Mouse (Mus musculus) MEL (cell line): ENCODE data around the gene Ehbp1. TPM values are rescaled to one million over a fixed set of nuclear protein-coding genes. Genes with fewer than 3 reads are reported as not detected.
A peak's percentile ranks its signal among the peaks of the same experiment; 100 is the strongest.

Source experiments
- DNase-seq: peaks from one replicate; pipeline ENCODE4 v3.0.0; 2011; ENCODE audit warnings: low read depth, low spot score
- H3K27ac ChIP-seq: 2 replicates; pipeline ENCODE4 v1.5.1; 2012; ENCODE audit warnings: low read depth, mild to moderate bottlenecking, control low read depth, low read length, moderate library complexity; ENCODE audit not compliant: control insufficient read depth
- H3K27me3 ChIP-seq, 2 experiments: fragments of 150-350 bp in 1 of 2; sonication (generic) in 1 of 2; 2 replicates each; pipeline ENCODE4 v1.6.1; 2012; ENCODE audit warnings: low read length in 2 of 2, mild to moderate bottlenecking in 2 of 2, improper control_type of control experiment in 1 of 2, moderate library complexity in 1 of 2; ENCODE audit not compliant: insufficient read depth in 2 of 2, control insufficient read depth in 1 of 2
- H3K36me3 ChIP-seq, 2 experiments: 2 replicates each; pipeline ENCODE4 v1.6.1; 2012 to 2014; ENCODE audit warnings: low read length in 2 of 2, improper control_type of control experiment in 1 of 2, inconsistent platforms in 1 of 2, mild to moderate bottlenecking in 1 of 2; ENCODE audit not compliant: insufficient read depth in 2 of 2, control insufficient read depth in 1 of 2
- H3K4me1 ChIP-seq, 2 experiments: fragments of 150-350 bp in 1 of 2; sonication (generic) in 1 of 2; 2 replicates each; pipeline ENCODE4 v1.6.1; 2012; ENCODE audit warnings: low read length in 2 of 2, improper control_type of control experiment in 1 of 2, mild to moderate bottlenecking in 1 of 2; ENCODE audit not compliant: insufficient read depth in 2 of 2, control insufficient read depth in 1 of 2
- H3K4me3 ChIP-seq, 2 experiments: fragments of 150-350 bp in 1 of 2; sonication (generic) in 1 of 2; 2 replicates each; pipeline ENCODE4 v1.5.1; 2012; ENCODE audit warnings: low read depth in 2 of 2, low read length in 2 of 2, mild to moderate bottlenecking in 2 of 2, moderate library complexity in 2 of 2, control low read depth in 1 of 2, improper control_type of control experiment in 1 of 2; ENCODE audit not compliant: control insufficient read depth in 1 of 2, insufficient read depth in 1 of 2
- H3K79me2 ChIP-seq: 2 replicates; pipeline ENCODE4 v1.6.1; 2012; ENCODE audit warnings: mild to moderate bottlenecking, low read length, moderate library complexity; ENCODE audit not compliant: control insufficient read depth, poor library complexity, insufficient read depth
- H3K9ac ChIP-seq: 2 replicates; pipeline ENCODE4 v1.6.1; 2012; ENCODE audit warnings: low read depth, mild to moderate bottlenecking, control low read depth, low read length, moderate library complexity; ENCODE audit not compliant: control insufficient read depth, poor library complexity, severe bottlenecking
- H3K9me3 ChIP-seq: fragments of 150-350 bp; sonication (generic); replicated peaks from 2 replicates; pipeline ENCODE4 v1.6.1; 2012; ENCODE audit warnings: mild to moderate bottlenecking, low read length, improper control_type of control experiment, moderate library complexity; ENCODE audit not compliant: insufficient read depth
- BHLHE40 ChIP-seq: IDR thresholded peaks from 2 replicates; pipeline ENCODE4 v1.6.1; 2012; ENCODE audit warnings: low read depth, mild to moderate bottlenecking, inconsistent platforms, low read length, improper control_type of control experiment, borderline replicate concordance
- CTCF ChIP-seq, 3 experiments: IDR thresholded peaks in 2 of 3; conservative IDR thresholded peaks in 1 of 3; 2 replicates each; pipeline ENCODE4 v1.5.1; 2011 to 2012; ENCODE audit warnings: low read length in 3 of 3, low read depth in 2 of 3, mild to moderate bottlenecking in 2 of 3, improper control_type of control experiment in 1 of 3, inconsistent platforms in 1 of 3, mixed read lengths in 1 of 3, moderate library complexity in 1 of 3; ENCODE audit not compliant: control insufficient read depth in 1 of 3, insufficient read depth in 1 of 3, poor library complexity in 1 of 3, severe bottlenecking in 1 of 3
- E2F4 ChIP-seq: IDR thresholded peaks from 2 replicates; pipeline ENCODE4 v1.6.1; 2011; ENCODE audit warnings: low read depth, low read length, improper control_type of control experiment, borderline replicate concordance
- EP300 ChIP-seq, 2 experiments: IDR thresholded peaks; 2 replicates each; pipeline ENCODE4 v1.6.1; 2011; ENCODE audit warnings: improper control_type of control experiment in 2 of 2, low read length in 2 of 2, low read depth in 1 of 2, mild to moderate bottlenecking in 1 of 2
- ETS1 ChIP-seq: IDR thresholded peaks from 2 replicates; pipeline ENCODE4 v1.6.1; 2012; ENCODE audit warnings: low read depth, mild to moderate bottlenecking, inconsistent platforms, low read length, improper control_type of control experiment, moderate library complexity
- GABPA ChIP-seq: IDR thresholded peaks from 2 replicates; pipeline ENCODE4 v1.6.1; 2012; ENCODE audit warnings: low read depth, mild to moderate bottlenecking, inconsistent platforms, low read length, improper control_type of control experiment, moderate library complexity
- JUND ChIP-seq: IDR thresholded peaks from 2 replicates; pipeline ENCODE4 v1.6.1; 2011; ENCODE audit warnings: low read depth, mild to moderate bottlenecking, improper control_type of control experiment, low read length
- KAT2A ChIP-seq: conservative IDR thresholded peaks from 2 replicates; pipeline ENCODE4 v1.6.1; 2012; ENCODE audit warnings: low read depth, low read length, improper control_type of control experiment, inconsistent platforms
- MAFK ChIP-seq: IDR thresholded peaks from 2 replicates; pipeline ENCODE4 v1.6.1; 2011; ENCODE audit warnings: low read depth, mild to moderate bottlenecking, low read length, improper control_type of control experiment, borderline replicate concordance
- MAX ChIP-seq: IDR thresholded peaks from 2 replicates; pipeline ENCODE4 v1.6.1; 2011; ENCODE audit warnings: low read length, improper control_type of control experiment
- MXI1 ChIP-seq: IDR thresholded peaks from 2 replicates; pipeline ENCODE4 v1.6.1; 2011; ENCODE audit warnings: mild to moderate bottlenecking, low read depth, low read length, improper control_type of control experiment
- MYC ChIP-seq: IDR thresholded peaks from 2 replicates; pipeline ENCODE4 v1.6.1; 2011; ENCODE audit warnings: low read depth, mild to moderate bottlenecking, low read length, improper control_type of control experiment, moderate library complexity
- NELFE ChIP-seq: IDR thresholded peaks from 2 replicates; pipeline ENCODE4 v1.6.1; 2011; ENCODE audit warnings: low read depth, low read length, improper control_type of control experiment
- NRF1 ChIP-seq: IDR thresholded peaks from 2 replicates; pipeline ENCODE4 v1.6.1; 2014; ENCODE audit warnings: low read depth, mild to moderate bottlenecking, inconsistent platforms, low read length, improper control_type of control experiment, moderate library complexity; ENCODE audit not compliant: poor library complexity, insufficient read depth, severe bottlenecking
- POLR2A ChIP-seq, 2 experiments: IDR thresholded peaks; 2 replicates each; pipeline ENCODE4 v1.6.1; 2011 to 2012; ENCODE audit warnings: low read length in 2 of 2, mild to moderate bottlenecking in 2 of 2, control low read depth in 1 of 2, improper control_type of control experiment in 1 of 2, low read depth in 1 of 2, moderate library complexity in 1 of 2; ENCODE audit not compliant: control insufficient read depth in 1 of 2, insufficient read depth in 1 of 2, poor library complexity in 1 of 2
- POLR2AphosphoS2 ChIP-seq: IDR thresholded peaks from 2 replicates; pipeline ENCODE4 v1.6.1; 2011; ENCODE audit warnings: low read length, improper control_type of control experiment
- RAD21 ChIP-seq: IDR thresholded peaks from 2 replicates; pipeline ENCODE4 v1.6.1; 2011; ENCODE audit warnings: mild to moderate bottlenecking, low read depth, low read length, improper control_type of control experiment
- TAL1 ChIP-seq: IDR thresholded peaks from 2 replicates; pipeline ENCODE4 v1.6.1; 2012; ENCODE audit warnings: mild to moderate bottlenecking, inconsistent platforms, low read length, moderate library complexity, mixed read lengths
- TCF12 ChIP-seq: IDR thresholded peaks from 2 replicates; pipeline ENCODE4 v1.6.1; 2014; ENCODE audit warnings: low read depth, mild to moderate bottlenecking, inconsistent platforms, low read length, improper control_type of control experiment, moderate library complexity
- USF1 ChIP-seq: IDR thresholded peaks from 2 replicates; pipeline ENCODE4 v1.6.1; 2014; ENCODE audit warnings: low read depth, mild to moderate bottlenecking, inconsistent platforms, low read length, improper control_type of control experiment, moderate library complexity
- USF2 ChIP-seq, 2 experiments: IDR thresholded peaks; 2 replicates each; pipeline ENCODE4 v1.6.1; 2011 to 2012; ENCODE audit warnings: improper control_type of control experiment in 2 of 2, low read length in 2 of 2, borderline replicate concordance in 1 of 2, inconsistent platforms in 1 of 2, low read depth in 1 of 2, mild to moderate bottlenecking in 1 of 2; ENCODE audit not compliant: insufficient read depth in 1 of 2
- ZC3H11A ChIP-seq: IDR thresholded peaks from 2 replicates; pipeline ENCODE4 v1.6.1; 2012; ENCODE audit warnings: low read depth, mild to moderate bottlenecking, inconsistent platforms, low read length, improper control_type of control experiment
- ZMIZ1 ChIP-seq: IDR thresholded peaks from 2 replicates; pipeline ENCODE4 v1.6.1; 2012; ENCODE audit warnings: low read depth, mild to moderate bottlenecking, inconsistent platforms, low read length, improper control_type of control experiment, moderate library complexity
- ZNF384 ChIP-seq: IDR thresholded peaks from 2 replicates; pipeline ENCODE4 v1.6.1; 2012; ENCODE audit warnings: low read depth, mild to moderate bottlenecking, inconsistent platforms, low read length, improper control_type of control experiment
- polyA plus RNA-seq, 2 experiments: library from polyadenylated mRNA; stranded (reverse) in 1 of 2; unstranded in 1 of 2; fragments of >175 nt in 1 of 2; fragments of >200 nt in 1 of 2; gene quantifications; 2 replicates each; pipeline versions ENCODE4 v1.2.1 to v1.2.4; 2012; ENCODE audit warnings: low replicate concordance in 2 of 2, low read depth in 1 of 2; ENCODE audit not compliant: insufficient read length in 2 of 2, insufficient read depth in 1 of 2, missing spikeins in 1 of 2
- total RNA-seq: library from RNA; depleted of rRNA; stranded (reverse); fragments of 300-350 nt; gene quantifications from 2 replicates; pipeline ENCODE4 v1.2.3, GENCODE M21; 2012

Ehbp1 gene
- total and polyA plus RNA-seq, 3 experiments: 3.6 to 3.7 TPM; not detected in 1

DNA sequence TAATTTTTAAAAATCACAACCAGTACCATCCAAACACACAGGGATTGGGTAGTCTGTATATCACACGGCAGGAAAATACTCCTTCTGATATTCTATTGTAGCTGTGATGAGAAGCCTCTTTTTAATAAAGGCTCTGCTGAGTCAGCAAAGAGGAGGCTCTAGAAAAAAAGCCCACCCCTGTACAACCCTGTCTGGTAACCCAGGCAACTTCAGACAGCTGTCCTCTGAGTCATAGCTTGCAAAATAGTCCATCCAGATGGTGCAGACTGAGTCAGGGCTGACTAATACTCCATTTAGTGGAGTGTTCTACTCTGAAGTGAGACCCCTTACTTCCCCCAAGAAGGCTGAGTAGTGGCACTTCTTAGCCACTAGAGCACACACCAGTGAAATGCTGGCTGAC lies 41.4 kb upstream of the Ehbp1 start:
- H3K9me3 ChIP-seq: no peaks in the 10 kb centered on the region
- no peaks in the 10 kb centered on the region for H3K36me3 ChIP-seq
- H3K9ac ChIP-seq: no peak overlapping the region
- H3K4me3 ChIP-seq: no peak overlapping the region
- H3K27ac ChIP-seq: no peak overlapping the region
- no peak for DNase-seq
- H3K79me2 ChIP-seq: no peaks in the 10 kb centered on the region
- H3K27me3 ChIP-seq: no peaks in the 10 kb centered on the region; a peak in 2 of 4 replicates
- TF ChIP-seq ETS1 (no peak), TAL1 (no peak), MAFK (0 out of 2 replicates have a peak, but pooled peaks have one; percentile 24), JUND (no peak), CTCF (IDR thresholded peaks at IDR 0.05 in 2 of 3, conservative IDR thresholded peaks at IDR 0.05 in 1 of 3; ENCODE audit: control insufficient read depth in 1 of 3, insufficient read depth in 1 of 3, low read depth in 2 of 3, low read length in 3 of 3, poor library complexity in 1 of 3, severe bottlenecking in 1 of 3) (no peak), POLR2A (IDR thresholded peaks at IDR 0.05; ENCODE audit: control insufficient read depth in 1 of 2, insufficient read depth in 1 of 2, low read depth in 1 of 2, low read length in 2 of 2, poor library complexity in 1 of 2) (no peak), ZC3H11A (no peak), ZNF384 (no peak), MXI1 (no peak)
- H3K4me1 ChIP-seq: no peaks in the 10 kb centered on the region

DNA sequence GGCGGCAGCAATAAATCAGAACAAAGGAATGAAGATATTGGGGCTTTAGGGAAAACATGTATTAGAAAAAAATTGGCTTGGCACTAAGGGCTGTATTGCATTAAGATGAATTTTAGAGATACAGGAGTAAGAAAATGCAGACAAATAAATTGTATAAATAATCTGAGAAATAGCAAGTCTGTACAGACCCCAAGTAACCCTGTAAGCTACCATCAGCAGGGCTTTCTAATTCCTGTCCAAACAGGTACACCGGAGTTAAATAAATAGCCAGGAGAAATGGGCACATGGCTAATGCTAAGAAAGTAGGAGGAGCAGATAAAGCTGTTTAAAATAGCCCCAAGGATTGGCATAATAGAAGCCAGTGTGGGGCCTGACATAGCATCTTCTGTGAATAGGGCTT lies 32.7 kb upstream of the Ehbp1 start:
- no peak for TF ChIP-seq E2F4
- no peak for TF ChIP-seq USF2 (IDR thresholded peaks at IDR 0.05; ENCODE audit: borderline replicate concordance in 1 of 2, insufficient read depth in 1 of 2, low read depth in 1 of 2, low read length in 2 of 2)
- no peak for TF ChIP-seq TCF12
- TF ChIP-seq TAL1: no peak
- TF ChIP-seq KAT2A: no peak
- no peak for TF ChIP-seq POLR2A (IDR thresholded peaks at IDR 0.05; ENCODE audit: control insufficient read depth in 1 of 2, insufficient read depth in 1 of 2, low read depth in 1 of 2, low read length in 2 of 2, poor library complexity in 1 of 2)
- no peak for TF ChIP-seq NELFE
- TF ChIP-seq USF1: no peak
- TF ChIP-seq MAX: no peak
- no peak for TF ChIP-seq MXI1
- no peak for TF ChIP-seq GABPA
- no peak for TF ChIP-seq ZMIZ1
- TF ChIP-seq MYC: no peak
- no peak for TF ChIP-seq POLR2AphosphoS2
- TF ChIP-seq BHLHE40: no peak
- no peak for TF ChIP-seq EP300 (IDR thresholded peaks at IDR 0.05; ENCODE audit: low read depth in 1 of 2, low read length in 2 of 2)
- TF ChIP-seq NRF1: no peak
- TF ChIP-seq RAD21: no peak
- Histone ChIP-seq H3K4me1 (no peaks in the 10 kb centered on the region), H3K9ac (no peak overlapping the region), H3K9me3 (no peaks in the 10 kb centered on the region), H3K79me2 (no peaks in the 10 kb centered on the region), H3K4me3 (no peak overlapping the region), H3K27me3 (peaks cover 0 to 3% of the 10 kb centered on the region in 2 experiments; a peak in 2 of 4 replicates), H3K27ac (no peak overlapping the region), H3K36me3 (no peaks in the 10 kb centered on the region)
- DNase-seq: no peak
